Mouse (Mus musculus) MEL-GATA-1-ER (cell line): ENCODE data around the gene Senp3.
"Not testable (repeated sequence)": the region's sequence is repeated elsewhere in the genome, so short reads cannot be mapped to it uniquely, and the experiment has no call there.

Experiments used
- DNase-seq: peaks from one replicate; pipeline ENCODE4 v3.0.0-alpha.2; 2012; ENCODE audit warnings: low read depth; ENCODE audit errors: extremely low read depth

Gene Senp3

GRCm38 (mm10) chr11:69704613-69705010 lies 22.7 kb upstream of the Senp3 start:
- DNase-seq: no peak

GRCm38 (mm10) chr11:69703814-69704612 lies 22.1 kb upstream of the Senp3 start:
- DNase-seq: no peak

GRCm38 (mm10) chr11:69703381-69703780 lies 21.5 kb upstream of the Senp3 start:
- DNase-seq: not testable (repeated sequence)

- not testable (repeated sequence) for DNase-seq
Measured at GRCm38 (mm10) chr11:69702886-69703285, 21.0 kb upstream of the Senp3 start.

GRCm38 (mm10) chr11:69699595-69699994 lies 17.7 kb upstream of the Senp3 start:
- no peak for DNase-seq

GRCm38 (mm10) chr11:69698574-69698973 lies 16.7 kb upstream of the Senp3 start:
- no peak for DNase-seq

GRCm38 (mm10) chr11:69697396-69697795 lies 15.5 kb upstream of the Senp3 start:
- DNase-seq: no peak

- no peak for DNase-seq
Measured at GRCm38 (mm10) chr11:69695361-69696181, 13.7 kb upstream of the Senp3 start, which contains the start of the genes Tnfsf12 and Tnfsfm13. TSS of gene Tnfsf12 (minus strand) at chr11:69695849. TSS of gene Tnfsfm13 (minus strand) at chr11:69696098.

GRCm38 (mm10) chr11:69695046-69695360 lies 13.1 kb upstream of the Senp3 start:
- no peak for DNase-seq

- DNase-seq: no peak
Measured at GRCm38 (mm10) chr11:69693421-69693965, 11.6 kb upstream of the Senp3 start.

GRCm38 (mm10) chr11:69692863-69693262 lies 11.0 kb upstream of the Senp3 start:
- DNase-seq: no peak

- DNase-seq: no peak
Measured at GRCm38 (mm10) chr11:69692196-69692811, 10.4 kb upstream of the Senp3 start.

GRCm38 (mm10) chr11:69689891-69690290 lies 8.0 kb upstream of the Senp3 start:
- no peak for DNase-seq

- no peak for DNase-seq
Measured at GRCm38 (mm10) chr11:69687061-69687460, 5.2 kb upstream of the Senp3 start.

GRCm38 (mm10) chr11:69686377-69686776 lies 4.5 kb upstream of the Senp3 start:
- no peak for DNase-seq

- DNase-seq: no peak
Measured at GRCm38 (mm10) chr11:69685526-69686148, 3.8 kb upstream of the Senp3 start, which contains the start of gene Tnfsf13. TSS of gene Tnfsf13 (minus strand) at chr11:69685784.

- no peak for DNase-seq
Measured at GRCm38 (mm10) chr11:69684936-69685335, 3.1 kb upstream of the Senp3 start.

GRCm38 (mm10) chr11:69684128-69684745 lies 2.4 kb upstream of the Senp3 start:
- DNase-seq: no peak

GRCm38 (mm10) chr11:69683576-69683975 lies 1.7 kb upstream of the Senp3 start:
- DNase-seq: no peak

- peak; percentile 84 for DNase-seq
Measured at GRCm38 (mm10) chr11:69682840-69683533, 1.1 kb upstream of the Senp3 start.
